Mouse (Mus musculus): ENCODE data around the gene Gm21936.
"Not testable (repeated sequence)": the region's sequence is repeated elsewhere in the genome, so short reads cannot be mapped to it uniquely, and the experiment has no call there.

Gm21936 gene

DNA sequence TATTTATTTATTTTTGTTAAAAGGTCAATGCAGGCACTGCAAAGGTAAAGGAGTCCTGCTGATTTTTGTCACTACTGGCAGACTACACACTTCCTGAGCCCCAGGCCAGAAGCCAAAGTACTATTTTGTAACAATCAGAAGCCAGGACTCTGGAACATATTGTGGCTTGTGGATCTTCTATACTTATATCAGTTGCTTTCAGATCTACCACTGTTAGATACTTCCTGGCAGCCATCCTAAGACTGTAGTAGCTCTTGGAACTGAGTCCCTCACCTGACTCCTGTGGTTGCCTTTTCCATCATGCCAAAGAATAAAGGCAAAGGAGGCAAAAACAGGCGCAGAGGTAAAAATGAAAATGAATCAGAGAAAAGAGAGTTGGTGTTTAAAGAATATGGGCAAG, at the start of gene Gm21936:
Gene Gm21936 (plus strand): TSS at position 301 of the 400 bp plus-strand sequence.
- not testable (repeated sequence) for DNase-seq (ENCODE audit: low read depth, low spot score)

GRCm38 (mm10) chr12:87775655-87776054, 19.7 kb upstream of the Gm21936 start, which contains the start of gene Gm21319:
TSS of gene Gm21319 (minus strand) at chr12:87775755.
- not testable (repeated sequence) for DNase-seq (ENCODE audit: low read depth, low spot score)

DNA sequence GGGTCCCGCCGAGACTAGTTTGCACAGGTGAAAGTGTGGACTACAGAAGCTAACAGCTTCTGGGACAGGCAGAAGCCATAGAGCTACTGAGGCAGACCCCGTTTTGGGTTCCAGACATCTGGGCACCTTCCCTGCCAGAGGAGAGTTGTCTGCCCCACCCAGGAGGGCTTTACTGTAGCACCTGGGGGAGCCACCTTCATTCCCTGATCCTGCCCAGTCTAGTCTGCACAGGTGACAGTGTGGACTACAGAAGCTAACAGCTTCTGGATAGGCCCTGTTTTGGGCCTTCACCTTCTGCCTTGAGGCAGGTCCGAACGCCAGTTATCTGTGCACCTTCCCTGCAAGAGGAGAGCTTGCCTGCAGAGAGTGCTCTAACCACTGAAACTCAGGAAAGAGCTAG, 2.7 kb downstream of the Gm21936 start:
- DNase-seq (ENCODE audit: low read depth, low spot score) = not testable (repeated sequence)

DNA sequence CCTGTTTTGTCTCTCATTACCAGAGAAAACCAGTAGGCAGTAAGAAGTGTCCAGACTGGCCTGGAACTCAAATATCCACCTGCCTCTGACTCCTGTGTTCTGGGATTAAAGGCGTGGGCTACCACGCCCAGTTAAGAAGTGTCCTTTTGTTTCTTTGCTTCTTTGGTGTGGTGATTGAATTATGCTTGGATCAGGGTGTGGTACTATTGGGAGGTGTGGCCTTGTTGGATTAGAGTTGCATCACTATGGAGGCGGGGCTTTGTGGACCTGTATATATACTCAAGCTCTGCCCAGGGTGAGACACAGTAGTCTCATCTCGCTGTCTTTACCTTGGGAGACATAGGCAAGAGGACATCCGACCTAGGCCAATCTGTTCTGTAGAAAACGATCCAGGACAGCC, 21.0 kb downstream of the Gm21936 start, which contains the start of gene BB287469:
Gene BB287469 (plus strand): TSS at position 301 of the 400 bp plus-strand sequence.
- DNase-seq (ENCODE audit: low read depth, low spot score) = not testable (repeated sequence)

DNA sequence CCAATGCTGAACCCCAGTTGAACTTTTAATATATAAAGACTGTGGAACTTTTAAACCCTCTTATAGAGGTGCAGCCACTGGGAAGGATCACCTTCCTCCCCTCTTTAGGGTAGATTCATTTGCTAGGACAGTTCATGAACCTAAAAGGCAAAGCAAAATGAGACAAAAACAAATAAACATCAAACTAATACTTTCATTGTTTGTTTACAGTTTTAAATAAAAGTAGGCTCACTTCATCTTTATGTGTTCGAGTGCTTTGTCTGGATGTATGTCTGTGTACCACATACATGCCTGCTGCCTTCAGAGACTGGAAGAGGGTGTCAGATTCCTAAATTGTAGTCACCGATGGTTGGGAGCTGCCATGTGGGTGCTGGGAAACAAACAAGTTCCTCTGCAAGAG, 46.9 kb downstream of the Gm21936 start, which contains the start of gene Gm2001:
Gene Gm2001 (minus strand): TSS at position 101 of the 400 bp plus-strand sequence.
- DNase-seq (ENCODE audit: low read depth, low spot score) = not testable (repeated sequence)

Measured in telencephalon, adult 2 months (tissue).